Mouse (Mus musculus) liver, postnatal 0 days (tissue): ENCODE data around the gene Car8.

Experiments used
- CTCF ChIP-seq: sonication (generic); IDR thresholded peaks from 2 replicates; pipeline ENCODE4 v1.5.1; 2016; ENCODE audit warnings: antibody characterized with exemption, low read depth
- EP300 ChIP-seq: IDR thresholded peaks from 2 replicates; pipeline ENCODE4 v1.6.1; 2016; ENCODE audit warnings: antibody characterized with exemption, low read depth, mild to moderate bottlenecking

GRCm38 (mm10) chr4:8218941-8219340, 19.9 kb downstream of the Car8 start:
- TF ChIP-seq CTCF (no peak), EP300 (no peak)
